Mouse (Mus musculus): ENCODE data around the gene Chd2. TPM values are rescaled to one million over a fixed set of nuclear protein-coding genes. Genes with fewer than 3 reads are reported as not detected.

The Chd2 gene
- polyA plus RNA-seq, 1 experiment: 51.4 TPM

DNA sequence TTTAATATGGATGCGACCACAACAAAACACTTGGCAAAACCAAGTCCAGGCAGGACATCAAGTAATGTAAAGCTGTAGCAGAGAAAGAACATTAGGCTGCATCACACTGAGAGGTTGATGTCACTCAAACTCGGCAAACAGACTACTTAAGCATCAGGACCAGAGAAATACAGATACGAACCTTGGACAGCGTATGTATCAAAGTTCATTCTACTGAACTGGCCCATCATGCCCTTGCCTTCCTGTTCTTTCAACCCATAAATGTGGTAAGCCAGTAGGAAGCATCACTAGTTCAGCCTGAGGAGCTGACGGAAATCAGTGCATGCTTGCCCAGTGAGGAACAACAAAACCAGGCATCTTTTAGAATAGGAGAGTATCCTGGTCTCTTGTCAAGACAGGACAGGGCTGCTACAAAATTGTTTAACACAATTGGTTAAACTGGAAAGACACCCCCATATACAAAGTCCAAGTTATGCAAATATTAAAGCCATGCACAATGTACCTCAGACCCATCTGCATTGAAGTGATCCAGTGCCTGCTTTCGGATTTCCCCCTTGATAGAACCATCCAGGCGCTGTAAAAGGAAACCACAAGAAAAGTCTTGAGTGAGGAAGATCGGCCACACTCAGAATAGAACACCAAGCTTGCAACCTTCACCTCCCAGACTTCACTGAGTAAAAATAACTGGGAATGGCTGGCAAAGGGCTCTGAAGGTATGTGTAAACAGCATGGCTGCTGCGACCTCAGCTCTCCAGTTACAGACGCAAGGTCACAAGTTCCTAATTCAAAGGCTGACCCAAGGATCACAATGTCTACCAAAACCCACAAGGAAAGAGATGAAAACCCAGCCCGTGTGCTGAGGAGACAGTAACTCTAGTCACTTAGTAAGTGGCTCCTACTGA lies 63.2 kb downstream of the Chd2 start:
- no peak overlapping the region for H3K4me3 ChIP-seq (ENCODE audit: insufficient read depth, low read length)
- TF ChIP-seq POLR2A (IDR thresholded peaks at IDR 0.05; ENCODE audit: low read depth, low read length) (no peak), CTCF (IDR thresholded peaks at IDR 0.05; ENCODE audit: borderline replicate concordance, insufficient read depth, low read length) (no peak)
- H3K4me1 ChIP-seq (ENCODE audit: control insufficient read depth, insufficient read depth, low read length): peaks cover 5% of the 10 kb centered on the region; the same call in 1 of the 2 replicates
- H3K27ac ChIP-seq (ENCODE audit: insufficient read depth, low read length): peak overlapping the region; percentile 8; the same call in 1 of the 2 replicates

DNA sequence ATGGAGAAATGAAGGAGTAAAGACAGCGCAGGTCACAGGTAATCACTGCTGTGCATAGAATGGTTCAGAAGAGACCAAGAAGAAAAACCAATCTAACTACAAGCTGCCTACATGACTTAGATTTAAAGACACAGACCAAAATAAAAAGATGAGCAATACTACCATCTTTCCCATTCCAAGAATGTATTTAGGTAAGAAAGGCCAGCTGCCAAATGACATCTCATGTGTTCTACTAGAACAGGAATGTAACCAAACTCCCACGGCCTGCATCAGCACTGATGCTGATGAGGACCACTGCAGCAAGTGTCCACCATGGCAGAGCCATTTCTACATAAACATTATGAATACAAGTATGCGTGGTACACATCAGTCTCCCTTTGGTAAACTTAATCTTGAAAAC lies 73.9 kb downstream of the Chd2 start:
- no peak overlapping the region for H3K27ac ChIP-seq (ENCODE audit: insufficient read depth, low read length)
- H3K4me1 ChIP-seq (ENCODE audit: control insufficient read depth, insufficient read depth, low read length): no peaks in the 10 kb centered on the region
- TF ChIP-seq CTCF (IDR thresholded peaks at IDR 0.05; ENCODE audit: borderline replicate concordance, insufficient read depth, low read length) (no peak), POLR2A (IDR thresholded peaks at IDR 0.05; ENCODE audit: low read depth, low read length) (no peak)
- H3K4me3 ChIP-seq (ENCODE audit: insufficient read depth, low read length): no peak overlapping the region

DNA sequence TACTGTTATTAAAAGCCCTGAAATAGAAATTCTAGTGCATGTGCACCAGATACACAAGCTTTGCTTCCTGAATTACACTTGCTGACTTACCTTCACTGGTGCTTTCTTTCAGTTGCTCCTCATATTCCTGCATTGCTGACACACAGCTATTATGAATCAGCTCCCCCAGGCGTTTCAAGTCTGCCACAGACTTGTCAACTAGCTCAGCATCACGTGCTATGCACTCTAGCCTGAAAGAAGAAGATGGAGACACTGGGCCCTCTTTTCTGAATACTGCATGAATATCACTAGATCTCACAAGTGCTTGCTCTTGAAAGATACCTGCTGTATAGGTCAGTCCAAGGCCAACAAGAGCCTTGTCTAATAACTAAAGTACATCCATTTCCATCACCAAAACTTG lies 78.1 kb downstream of the Chd2 start:
- Histone ChIP-seq H3K4me1 (ENCODE audit: control insufficient read depth, insufficient read depth, low read length) (no peaks in the 10 kb centered on the region), H3K27ac (ENCODE audit: insufficient read depth, low read length) (no peak overlapping the region), H3K4me3 (ENCODE audit: insufficient read depth, low read length) (no peak overlapping the region)
- no peak for TF ChIP-seq POLR2A (IDR thresholded peaks at IDR 0.05; ENCODE audit: low read depth, low read length)

DNA sequence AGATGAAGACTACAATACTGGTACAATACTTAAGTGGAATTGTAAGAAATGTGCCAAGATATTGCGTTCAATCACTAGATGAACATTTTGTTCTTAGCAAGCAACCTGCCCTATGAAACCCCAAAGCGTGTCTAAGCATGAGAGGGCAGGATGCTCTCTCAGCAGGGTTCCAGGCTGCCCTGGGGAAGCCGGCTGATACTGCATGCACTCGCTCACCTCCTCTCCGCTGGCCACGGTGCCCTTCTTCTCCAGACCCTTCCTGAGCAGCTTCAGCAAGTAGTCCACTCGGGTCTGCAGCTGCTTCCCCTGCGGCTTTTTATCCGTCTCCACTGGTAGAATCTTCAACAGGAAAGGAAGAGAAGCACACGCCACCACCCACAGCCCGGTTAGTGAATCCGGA lies 87.5 kb downstream of the Chd2 start:
- peak overlapping the region; percentile 4; the same call in 1 of the 2 replicates for H3K27ac ChIP-seq (ENCODE audit: insufficient read depth, low read length)
- H3K4me1 ChIP-seq (ENCODE audit: control insufficient read depth, insufficient read depth, low read length): peaks cover 6% of the 10 kb centered on the region
- no peak overlapping the region for H3K4me3 ChIP-seq (ENCODE audit: insufficient read depth, low read length)
- TF ChIP-seq CTCF (IDR thresholded peaks at IDR 0.05; ENCODE audit: borderline replicate concordance, insufficient read depth, low read length) (no peak), POLR2A (IDR thresholded peaks at IDR 0.05; ENCODE audit: low read depth, low read length) (no peak)

DNA sequence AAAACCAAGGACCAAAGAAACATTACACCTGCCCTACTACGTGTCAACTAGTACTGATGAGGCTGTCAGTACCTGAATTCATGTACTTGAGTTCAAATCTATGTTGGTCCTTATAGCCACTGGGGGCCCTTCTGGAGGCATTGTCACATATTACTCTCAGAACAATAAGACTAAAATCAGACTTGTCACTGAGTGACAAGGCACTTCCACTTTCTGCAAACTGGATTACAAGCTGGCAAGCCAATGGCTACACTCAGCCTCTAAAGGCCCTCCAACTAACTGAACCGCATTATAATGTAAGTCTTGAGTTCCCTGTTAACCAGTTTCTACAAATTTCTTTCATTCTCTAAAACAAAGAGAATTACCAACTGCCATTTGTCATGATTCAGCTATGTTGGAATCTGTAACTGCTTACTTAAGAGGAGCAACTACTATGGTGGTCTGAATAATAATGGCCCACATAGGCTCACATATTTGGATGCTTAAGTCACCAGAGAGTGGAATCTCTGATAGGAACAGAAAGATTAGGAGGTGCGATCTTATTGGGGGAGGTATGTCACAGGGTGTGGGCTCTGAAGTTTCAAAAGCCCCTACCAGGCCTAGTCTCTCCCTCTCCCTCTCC lies 89.3 kb downstream of the Chd2 start:
- Histone ChIP-seq H3K4me3 (ENCODE audit: insufficient read depth, low read length) (no peak overlapping the region), H3K27ac (ENCODE audit: insufficient read depth, low read length) (peak overlapping the region; percentile 69), H3K4me1 (ENCODE audit: control insufficient read depth, insufficient read depth, low read length) (peaks cover 6% of the 10 kb centered on the region)
- TF ChIP-seq POLR2A (IDR thresholded peaks at IDR 0.05; ENCODE audit: low read depth, low read length): no peak
- no peak for TF ChIP-seq CTCF (IDR thresholded peaks at IDR 0.05; ENCODE audit: borderline replicate concordance, insufficient read depth, low read length)

DNA sequence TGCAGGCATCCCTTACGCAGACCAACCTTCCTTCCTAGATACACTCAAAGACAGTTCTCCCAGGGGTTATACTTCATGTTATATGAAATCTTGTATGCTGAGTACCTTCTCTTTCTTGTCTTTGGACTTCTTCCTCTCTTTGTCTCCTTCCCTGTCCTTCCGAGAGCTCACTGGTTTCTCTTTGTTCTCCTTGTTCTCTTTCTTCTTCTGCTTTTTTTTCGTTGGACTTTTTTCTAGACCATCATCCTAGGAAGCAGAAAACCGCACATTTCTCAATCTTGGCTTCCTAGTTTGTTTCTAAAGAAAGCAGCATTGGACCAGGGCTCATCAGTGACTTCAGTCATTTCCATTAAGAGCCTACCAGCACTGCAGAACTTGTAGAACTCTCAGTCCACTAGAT lies 90.0 kb downstream of the Chd2 start:
- no peak for TF ChIP-seq CTCF (IDR thresholded peaks at IDR 0.05; ENCODE audit: borderline replicate concordance, insufficient read depth, low read length)

DNA sequence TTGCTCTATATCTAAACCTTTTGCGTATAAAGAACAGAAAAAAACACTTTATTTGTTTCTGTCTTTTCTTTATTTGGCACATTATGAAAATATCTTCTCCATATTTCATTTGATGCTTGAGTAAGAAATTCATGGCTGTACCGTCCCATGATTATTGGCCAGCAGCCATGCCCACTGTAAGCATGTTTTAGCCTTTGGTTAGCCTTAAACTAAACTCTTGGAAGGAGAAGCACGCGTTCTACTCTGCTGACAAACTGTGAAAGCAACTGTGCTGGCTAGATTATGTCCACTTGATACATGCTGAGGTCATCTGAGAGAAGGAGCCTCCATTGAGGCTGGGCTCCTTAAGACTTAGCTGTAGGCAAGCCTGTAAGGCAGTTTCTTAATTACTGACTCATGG lies 99.4 kb downstream of the Chd2 start:
- Histone ChIP-seq H3K4me1 (ENCODE audit: control insufficient read depth, insufficient read depth, low read length) (no peaks in the 10 kb centered on the region), H3K27ac (ENCODE audit: insufficient read depth, low read length) (no peak overlapping the region), H3K4me3 (ENCODE audit: insufficient read depth, low read length) (no peak overlapping the region)
- TF ChIP-seq POLR2A (IDR thresholded peaks at IDR 0.05; ENCODE audit: low read depth, low read length): no peak
- no peak for TF ChIP-seq CTCF (IDR thresholded peaks at IDR 0.05; ENCODE audit: borderline replicate concordance, insufficient read depth, low read length)

More for the DNA sequence above, 90.0 kb downstream of the Chd2 start:
- 0 out of 2 replicates have a peak overlapping the region, but pooled peaks have one; percentile 69 for H3K27ac ChIP-seq (ENCODE audit: insufficient read depth, low read length)
- H3K4me3 ChIP-seq (ENCODE audit: insufficient read depth, low read length): no peak overlapping the region
- H3K4me1 ChIP-seq (ENCODE audit: control insufficient read depth, insufficient read depth, low read length): peaks cover 6% of the 10 kb centered on the region

DNA sequence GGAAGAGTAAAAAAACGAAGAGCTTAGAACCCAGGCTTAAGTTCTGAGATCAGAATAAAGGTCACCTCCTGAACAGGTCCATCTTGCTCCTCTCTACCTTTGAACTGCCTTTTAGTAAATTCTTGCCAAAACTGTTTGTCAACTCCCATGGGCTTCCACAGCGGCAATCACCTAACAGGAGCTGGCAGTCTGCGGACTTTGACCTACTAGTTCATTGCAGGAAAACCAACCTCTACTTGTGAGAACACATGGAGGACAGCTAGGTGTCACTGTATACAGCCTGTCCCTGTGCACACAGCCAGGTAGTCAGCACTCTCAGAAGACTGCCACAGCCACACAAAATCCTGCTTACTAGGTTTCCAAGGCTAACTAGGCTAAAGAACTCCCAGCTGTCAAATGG lies 99.8 kb downstream of the Chd2 start:
- Histone ChIP-seq H3K27ac (ENCODE audit: insufficient read depth, low read length) (no peak overlapping the region), H3K4me3 (ENCODE audit: insufficient read depth, low read length) (no peak overlapping the region), H3K4me1 (ENCODE audit: control insufficient read depth, insufficient read depth, low read length) (no peaks in the 10 kb centered on the region)
- no peak for TF ChIP-seq POLR2A (IDR thresholded peaks at IDR 0.05; ENCODE audit: low read depth, low read length)

DNA sequence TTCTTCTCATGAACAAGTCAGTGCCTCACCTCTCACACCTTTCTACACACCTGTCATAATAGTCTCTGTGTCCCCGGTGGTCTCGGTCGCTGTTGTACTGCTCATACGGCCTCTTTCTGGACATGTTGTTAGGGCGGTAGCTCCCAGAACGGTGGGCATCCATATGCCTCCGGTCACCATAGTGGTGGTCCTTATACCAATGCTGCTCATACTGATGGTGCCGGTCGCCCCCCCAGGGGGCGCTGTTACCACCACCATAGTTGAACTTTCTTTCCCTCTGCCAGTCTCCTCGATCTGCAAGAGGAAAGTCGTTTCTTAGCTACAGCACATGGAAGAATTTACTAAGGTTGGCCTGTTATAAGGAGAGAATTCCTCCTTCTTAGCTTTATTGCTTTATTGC lies 105.9 kb downstream of the Chd2 start:
- no peak overlapping the region for H3K27ac ChIP-seq (ENCODE audit: insufficient read depth, low read length)
- TF ChIP-seq POLR2A (IDR thresholded peaks at IDR 0.05; ENCODE audit: low read depth, low read length) (no peak), CTCF (IDR thresholded peaks at IDR 0.05; ENCODE audit: borderline replicate concordance, insufficient read depth, low read length) (no peak)
- no peak overlapping the region for H3K4me3 ChIP-seq (ENCODE audit: insufficient read depth, low read length)
- H3K4me1 ChIP-seq (ENCODE audit: control insufficient read depth, insufficient read depth, low read length): no peaks in the 10 kb centered on the region

DNA sequence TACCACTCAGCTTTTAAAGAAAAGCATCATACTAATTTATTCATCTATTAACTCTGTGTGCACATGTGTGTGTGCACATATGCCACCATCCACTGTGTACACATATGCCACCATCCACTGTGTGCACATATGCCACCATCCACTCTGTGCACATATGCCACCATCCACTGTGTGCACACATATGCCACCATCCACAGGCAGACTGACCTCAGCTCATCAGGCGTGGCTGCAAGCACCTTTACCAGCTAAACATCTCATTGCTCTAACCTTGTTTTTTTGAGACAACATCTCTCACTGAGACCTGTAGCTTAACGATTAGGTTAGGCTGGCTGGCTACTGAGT lies 107.3 kb downstream of the Chd2 start:
- Histone ChIP-seq H3K4me1 (ENCODE audit: control insufficient read depth, insufficient read depth, low read length) (no peaks in the 10 kb centered on the region), H3K27ac (ENCODE audit: insufficient read depth, low read length) (no peak overlapping the region), H3K4me3 (ENCODE audit: insufficient read depth, low read length) (no peak overlapping the region)
- TF ChIP-seq CTCF (IDR thresholded peaks at IDR 0.05; ENCODE audit: borderline replicate concordance, insufficient read depth, low read length) (no peak), POLR2A (IDR thresholded peaks at IDR 0.05; ENCODE audit: low read depth, low read length) (no peak)

Measured in embryonic fibroblast, embryonic 13.5 days (primary cell).